Mouse (Mus musculus): ENCODE results near the gene Ccdc63. TPM values are rescaled to one million over a fixed set of nuclear protein-coding genes. Genes with fewer than 3 reads are reported as not detected.

Ccdc63 gene
- polyA plus RNA-seq, 1 experiment, result not detected

GRCm38 (mm10) chr5:122165233-122165915 lies 24.8 kb upstream of the Ccdc63 start:
- no peak for TF ChIP-seq USF1 (IDR thresholded peaks at IDR 0.05; ENCODE audit: low read depth)
- peaks cover 83% of the 10 kb centered on the region for H3K36me3 ChIP-seq (ENCODE audit: control insufficient read depth, insufficient read depth)
- no peak overlapping the region for H3K4me3 ChIP-seq (ENCODE audit: insufficient read depth, poor library complexity, severe bottlenecking)

GRCm38 (mm10) chr5:122164011-122164410 lies 23.4 kb upstream of the Ccdc63 start:
- peaks cover 95% of the 10 kb centered on the region for H3K79me3 ChIP-seq (ENCODE audit: low read depth)
- peaks cover 98% of the 10 kb centered on the region for H3K79me2 ChIP-seq (ENCODE audit: control insufficient read depth, insufficient read depth)
- TF ChIP-seq MAX (IDR thresholded peaks at IDR 0.05), result no peak
- no peaks in the 10 kb centered on the region for H3K27me3 ChIP-seq (ENCODE audit: control insufficient read depth, insufficient read depth, insufficient read length)
- H3K4me3 ChIP-seq (ENCODE audit: insufficient read depth, poor library complexity, severe bottlenecking), result no peak overlapping the region
- no peak overlapping the region for H3ac ChIP-seq (ENCODE audit: control insufficient read depth, insufficient read length, low read depth)
- peaks cover 72% of the 10 kb centered on the region for H3K36me3 ChIP-seq (ENCODE audit: control insufficient read depth, insufficient read depth)

More at GRCm38 (mm10) chr5:122165233-122165915, 24.8 kb upstream of the Ccdc63 start:
- H3ac ChIP-seq (ENCODE audit: control insufficient read depth, insufficient read length, low read depth), result no peak overlapping the region
- H3K79me3 ChIP-seq (ENCODE audit: low read depth), result peaks cover 87% of the 10 kb centered on the region
- peaks cover 98% of the 10 kb centered on the region for H3K79me2 ChIP-seq (ENCODE audit: control insufficient read depth, insufficient read depth)
- H3K27me3 ChIP-seq (ENCODE audit: control insufficient read depth, insufficient read depth, insufficient read length), result no peaks in the 10 kb centered on the region

- Histone ChIP-seq H3K79me3 (ENCODE audit: low read depth) (peaks cover 94% of the 10 kb centered on the region), H3K27me3 (ENCODE audit: control insufficient read depth, insufficient read depth, insufficient read length) (no peaks in the 10 kb centered on the region), H3ac (ENCODE audit: control insufficient read depth, insufficient read length, low read depth) (no peak overlapping the region), H3K4me3 (ENCODE audit: insufficient read depth, poor library complexity, severe bottlenecking) (no peak overlapping the region), H3K36me3 (ENCODE audit: control insufficient read depth, insufficient read depth) (peaks cover 65% of the 10 kb centered on the region), H3K79me2 (ENCODE audit: control insufficient read depth, insufficient read depth) (peaks cover 100% of the 10 kb centered on the region)
- no peak for TF ChIP-seq USF1 (IDR thresholded peaks at IDR 0.05; ENCODE audit: low read depth)
Observed at GRCm38 (mm10) chr5:122163194-122163593, 22.6 kb upstream of the Ccdc63 start.

- Histone ChIP-seq H3K79me2 (ENCODE audit: control insufficient read depth, insufficient read depth) (peaks cover 56% of the 10 kb centered on the region), H3ac (ENCODE audit: control insufficient read depth, insufficient read length, low read depth) (peak overlapping the region; percentile 79), H3K36me3 (ENCODE audit: control insufficient read depth, insufficient read depth) (peaks cover 37% of the 10 kb centered on the region), H3K79me3 (ENCODE audit: low read depth) (peaks cover 54% of the 10 kb centered on the region), H3K4me3 (ENCODE audit: insufficient read depth, poor library complexity, severe bottlenecking) (peak overlapping the region; percentile 79), H3K27me3 (ENCODE audit: control insufficient read depth, insufficient read depth, insufficient read length) (no peaks in the 10 kb centered on the region)
- TF ChIP-seq MYOD1 (IDR thresholded peaks at IDR 0.05; ENCODE audit: control insufficient read depth, insufficient read length, low read depth), result no peak
- TF ChIP-seq CEBPB (IDR thresholded peaks at IDR 0.05; ENCODE audit: low read depth), result peak; percentile 17
Observed at GRCm38 (mm10) chr5:122158557-122159515, 18.2 kb upstream of the Ccdc63 start.

- Histone ChIP-seq H3K27me3 (ENCODE audit: control insufficient read depth, insufficient read depth, insufficient read length) (no peaks in the 10 kb centered on the region), H3K36me3 (ENCODE audit: control insufficient read depth, insufficient read depth) (peaks cover 27% of the 10 kb centered on the region), H3K79me2 (ENCODE audit: control insufficient read depth, insufficient read depth) (peaks cover 47% of the 10 kb centered on the region), H3ac (ENCODE audit: control insufficient read depth, insufficient read length, low read depth) (peak within 1 kb of the TSS; percentile 79), H3K79me3 (ENCODE audit: low read depth) (peaks cover 44% of the 10 kb centered on the region), H3K4me3 (ENCODE audit: insufficient read depth, poor library complexity, severe bottlenecking) (peak within 1 kb of the TSS; percentile 79)
- TF ChIP-seq MAX (IDR thresholded peaks at IDR 0.05), result no peak
- no peak for TF ChIP-seq MYOD1 (IDR thresholded peaks at IDR 0.05; ENCODE audit: control insufficient read depth, insufficient read length, low read depth)
- no peak for TF ChIP-seq MYOG (IDR thresholded peaks at IDR 0.05; ENCODE audit: control insufficient read depth, extremely low read depth, insufficient read length)
- TF ChIP-seq FOSL1 (IDR thresholded peaks at IDR 0.05; ENCODE audit: insufficient read depth, low read length, poor library complexity, severe bottlenecking), result no peak
- no peak for TF ChIP-seq USF1 (IDR thresholded peaks at IDR 0.05; ENCODE audit: low read depth)
- TF ChIP-seq CEBPB (IDR thresholded peaks at IDR 0.05; ENCODE audit: low read depth), result no peak
- no peak for TF ChIP-seq CTCF (IDR thresholded peaks at IDR 0.05; ENCODE audit: control insufficient read depth, insufficient read depth, insufficient read length)
Observed at GRCm38 (mm10) chr5:122157827-122158381, 17.3 kb upstream of the Ccdc63 start, which contains the start of gene Ppp1cc. TSS of gene Ppp1cc (plus strand) at chr5:122158278.

- Histone ChIP-seq H3K79me2 (ENCODE audit: control insufficient read depth, insufficient read depth) (peaks cover 33% of the 10 kb centered on the region), H3K27me3 (ENCODE audit: control insufficient read depth, insufficient read depth, insufficient read length) (no peaks in the 10 kb centered on the region), H3K4me3 (ENCODE audit: insufficient read depth, poor library complexity, severe bottlenecking) (no peak overlapping the region), H3ac (ENCODE audit: control insufficient read depth, insufficient read length, low read depth) (no peak overlapping the region), H3K36me3 (ENCODE audit: control insufficient read depth, insufficient read depth) (peaks cover 15% of the 10 kb centered on the region), H3K79me3 (ENCODE audit: low read depth) (peaks cover 30% of the 10 kb centered on the region)
- peak; percentile 88 for TF ChIP-seq CEBPB (IDR thresholded peaks at IDR 0.05; ENCODE audit: low read depth)
- no peak for TF ChIP-seq MYOG (IDR thresholded peaks at IDR 0.05; ENCODE audit: control insufficient read depth, extremely low read depth, insufficient read length)
- TF ChIP-seq MYOD1 (IDR thresholded peaks at IDR 0.05; ENCODE audit: control insufficient read depth, insufficient read length, low read depth), result no peak
Observed at GRCm38 (mm10) chr5:122156486-122156885, 15.9 kb upstream of the Ccdc63 start.
